Mouse (Mus musculus) lung, postnatal 0 days (tissue): ENCODE measurements at regions not wholly inside any gene's neighbourhood (a gene's known extent, or its start where the extent isn't known, plus 50 kb on each side); places are given as distances from the start of the nearest gene placed in this dataset.

ENCODE experiments used
- ATAC-seq: fragments of 200-750 bp; cut with Nextera tagmentation; 2 replicates; pipeline ENCODE4 v1.8.0; 2017; ENCODE audit warnings: moderate library complexity
- DNase-seq: peaks from one replicate; pipeline ENCODE4 v3.0.0-alpha.2; 2016; ENCODE audit warnings: low spot score
- H3K27ac ChIP-seq: fragments of 300-500 bp; sonication (generic); 2 replicates; pipeline ENCODE4 v1.5.1; 2014; ENCODE audit warnings: antibody characterized with exemption, mild to moderate bottlenecking, low read length, mixed read lengths
- H3K27me3 ChIP-seq: fragments of 300-500 bp; sonication (generic); replicated peaks from 2 replicates; pipeline ENCODE4 v1.6.1; 2014; ENCODE audit warnings: low read length, mixed read lengths; ENCODE audit not compliant: insufficient read depth
- H3K36me3 ChIP-seq: fragments of 300-500 bp; sonication (generic); 2 replicates; pipeline ENCODE4 v1.6.1; 2014; ENCODE audit warnings: low read length, mixed read lengths; ENCODE audit not compliant: insufficient read depth
- H3K4me1 ChIP-seq: fragments of 300-500 bp; sonication (generic); 2 replicates; pipeline ENCODE4 v1.6.1; 2014; ENCODE audit warnings: antibody characterized with exemption, low read depth, low read length, mixed read lengths; ENCODE audit not compliant: insufficient read depth
- H3K4me2 ChIP-seq: fragments of 300-500 bp; sonication (generic); replicated peaks from 2 replicates; pipeline ENCODE4 v1.6.1; 2014; ENCODE audit warnings: low read depth, mild to moderate bottlenecking, low read length, moderate library complexity, mixed read lengths
- H3K4me3 ChIP-seq: fragments of 300-500 bp; sonication (generic); 2 replicates; pipeline ENCODE4 v1.5.1; 2014; ENCODE audit warnings: low read depth, low read length
- H3K9ac ChIP-seq: fragments of 300-500 bp; sonication (generic); replicated peaks from 2 replicates; pipeline ENCODE4 v1.6.1; 2014; ENCODE audit warnings: low read depth, mild to moderate bottlenecking
- H3K9me3 ChIP-seq: fragments of 300-500 bp; sonication (generic); 2 replicates; pipeline ENCODE4 v1.6.1; 2016; ENCODE audit warnings: low read length, mixed read lengths
- CTCF ChIP-seq: IDR thresholded peaks from 2 replicates; pipeline ENCODE4 v1.5.1; 2016; ENCODE audit warnings: antibody characterized with exemption, mild to moderate bottlenecking
- EP300 ChIP-seq: IDR thresholded peaks from 2 replicates; pipeline ENCODE4 v1.6.1; 2016; ENCODE audit warnings: antibody characterized with exemption, mild to moderate bottlenecking, control low read depth
- WGBS: fragments of 180-500 bp; shearing (Covaris S2); extraction: QIAGEN DNeasy Blood & Tissue Kit; methylation state at CpG from one replicate; pipeline ENCODE4 v1.1.7; 2014; 5-methylcytosine and 5-hydroxymethylcytosine counted together

DNA sequence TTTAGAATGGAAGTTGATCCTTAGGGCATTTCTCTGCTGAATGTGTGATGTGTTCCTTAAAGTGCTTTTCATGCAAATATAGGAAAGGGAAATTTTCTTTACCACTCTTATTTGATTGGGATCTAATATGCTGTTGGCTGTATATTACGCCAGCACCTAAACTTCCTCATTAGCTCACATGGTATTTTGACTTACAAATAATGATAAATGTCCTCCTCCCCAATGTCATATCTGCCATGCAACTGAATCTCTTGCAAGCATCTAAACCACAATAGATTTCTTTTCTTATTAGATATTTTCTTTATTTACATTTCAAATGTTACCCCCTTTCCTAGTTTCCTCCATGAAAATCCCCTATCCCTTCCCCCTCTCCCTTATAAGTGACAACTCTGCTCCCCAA lies 796.8 kb upstream of the Lcorl start:
- no peak overlapping the region for H3K4me3 ChIP-seq
- no peaks in the 10 kb centered on the region for H3K27me3 ChIP-seq
- H3K36me3 ChIP-seq, result no peaks in the 10 kb centered on the region
- H3K4me1 ChIP-seq, result no peaks in the 10 kb centered on the region
- ATAC-seq, result no peak
- WGBS, result 94% methylated on average over 1 of the region's 1 CpGs
- no peaks in the 10 kb centered on the region for H3K9me3 ChIP-seq
- no peak overlapping the region for H3K27ac ChIP-seq
- no peak for DNase-seq
- H3K4me2 ChIP-seq, result no peak overlapping the region
- no peak overlapping the region for H3K9ac ChIP-seq
- TF ChIP-seq CTCF (no peak), EP300 (no peak)

DNA sequence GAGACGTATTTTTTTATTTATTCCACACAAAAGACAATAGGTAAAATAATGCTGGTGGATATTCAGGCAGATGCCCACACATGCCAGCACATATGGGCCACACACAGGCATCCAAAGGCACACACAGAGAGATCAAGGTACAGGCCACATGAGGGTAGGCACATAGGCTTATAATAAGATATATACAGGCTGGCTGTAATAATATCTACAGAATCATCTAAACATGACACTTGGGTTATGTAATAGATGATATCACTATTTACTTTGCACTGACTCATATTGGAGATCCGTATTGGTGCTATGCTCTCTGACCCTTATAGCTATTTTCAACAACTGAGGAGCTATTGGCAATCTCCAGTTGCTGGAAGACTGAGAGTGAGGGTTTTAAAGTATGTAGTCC lies 785.6 kb upstream of the Lcorl start:
- DNase-seq (no peak), ATAC-seq (no peak)
- Histone ChIP-seq H3K27me3 (no peaks in the 10 kb centered on the region), H3K9me3 (no peaks in the 10 kb centered on the region), H3K4me3 (no peak overlapping the region), H3K27ac (no peak overlapping the region), H3K4me2 (no peak overlapping the region), H3K4me1 (no peaks in the 10 kb centered on the region), H3K36me3 (no peaks in the 10 kb centered on the region), H3K9ac (no peak overlapping the region)
- WGBS, result 60% methylated on average over 2 of the region's 2 CpGs
- TF ChIP-seq CTCF (no peak), EP300 (no peak)

DNA sequence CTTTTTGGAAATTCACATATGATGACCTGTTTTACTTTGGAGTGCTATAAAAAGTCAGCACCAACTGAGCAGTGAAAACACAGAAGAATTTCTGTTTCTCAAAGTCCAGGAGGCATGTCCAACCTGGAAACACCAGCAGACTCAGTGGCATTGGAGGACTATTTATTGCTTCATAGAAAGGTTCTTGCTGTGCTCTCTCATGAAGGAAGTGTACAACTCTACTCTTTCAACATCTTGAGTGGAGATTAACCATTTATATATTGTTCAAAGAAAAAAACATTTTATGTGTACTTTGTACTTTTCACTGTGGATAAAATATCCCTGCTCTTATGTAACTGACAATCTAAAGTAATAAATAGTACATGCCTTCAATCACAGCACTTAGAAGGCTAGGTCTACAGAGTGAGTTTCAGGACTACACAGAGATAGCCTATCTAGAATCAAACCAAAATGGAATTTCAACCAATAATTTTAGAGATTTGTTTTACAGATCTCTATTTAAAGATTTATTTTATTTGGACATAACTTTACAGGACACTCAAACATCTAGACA lies 777.8 kb upstream of the Lcorl start:
- Histone ChIP-seq H3K27me3 (no peaks in the 10 kb centered on the region), H3K27ac (no peak overlapping the region), H3K9me3 (no peaks in the 10 kb centered on the region), H3K4me3 (no peak overlapping the region), H3K36me3 (no peaks in the 10 kb centered on the region), H3K4me2 (no peak overlapping the region), H3K9ac (no peak overlapping the region), H3K4me1 (no peaks in the 10 kb centered on the region)
- ATAC-seq (no peak; the same call in 1 of the 2 replicates), DNase-seq (no peak)
- TF ChIP-seq CTCF, result no peak
- TF ChIP-seq EP300, result no peak
